Mouse (Mus musculus) megakaryocyte-erythroid progenitor cell, adult 5-6 weeks (primary cell): ENCODE measurements around the gene Uhrf1. TPM values are rescaled to one million over a fixed set of nuclear protein-coding genes. Genes with fewer than 3 reads are reported as not detected.
A peak's percentile ranks its signal among the peaks of the same experiment; 100 is the strongest.
"Not testable (repeated sequence)": the region's sequence is repeated elsewhere in the genome, so short reads cannot be mapped to it uniquely, and the experiment has no call there.

Experiments used
- ATAC-seq: replicated peaks from 2 replicates; pipeline ENCODE4 v1.8.0; 2016; ENCODE audit warnings: mild to moderate bottlenecking, inconsistent platforms; ENCODE audit not compliant: severe bottlenecking, poor library complexity, low FRiP score, low TSS enrichment
- total RNA-seq, 2 experiments: library from RNA; stranded (forward) in 1 of 2; stranded (reverse) in 1 of 2; fragments of 200-1000, 215-1000 nt in 1 of 2; fragments of >200 nt in 1 of 2; fragmentation: Nextera tagmentation in 1 of 2; gene quantifications; 2 replicates each; pipeline ENCODE4 v1.2.3; 2014 to 2017

Gene Uhrf1
- total RNA-seq (2014; fragmentation: Nextera tagmentation) = 151 and 161 TPM in 2 replicates
- 150 and 161 TPM in 2 replicates for total RNA-seq (2017)

DNA sequence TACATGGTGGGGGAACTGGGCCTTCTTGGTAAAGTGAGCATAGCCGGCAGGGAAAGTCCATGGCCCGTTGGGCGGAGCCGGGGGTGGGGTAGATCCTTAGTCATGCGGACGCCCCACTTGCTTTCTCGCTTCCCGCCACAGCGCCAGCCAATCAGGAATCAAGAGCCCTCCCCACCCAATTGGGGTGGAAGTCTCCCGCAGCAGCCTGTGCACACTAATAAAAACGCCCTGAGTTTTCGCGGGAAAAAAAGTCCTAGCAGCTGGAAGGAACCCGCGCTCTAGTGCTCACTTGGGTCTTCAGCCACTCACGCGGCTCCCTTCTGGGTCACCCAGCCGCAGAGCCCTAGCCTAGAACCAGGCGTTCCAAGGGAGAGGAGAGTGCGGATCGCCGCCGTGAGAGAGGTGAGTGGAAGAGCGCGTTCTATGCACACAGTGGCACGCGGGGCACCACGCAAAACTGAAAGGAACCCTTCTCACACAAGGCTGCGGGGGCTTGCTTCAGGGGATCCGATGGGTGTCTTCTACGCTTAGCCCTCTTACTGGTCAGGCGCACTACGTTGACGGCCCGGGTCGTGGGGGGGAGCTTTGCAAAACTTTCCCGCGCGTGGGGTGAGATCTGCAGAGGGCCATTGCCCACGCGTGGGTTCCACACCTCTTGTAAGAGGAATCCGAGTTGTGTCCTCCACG, at the start of gene Uhrf1:
Gene Uhrf1 (plus strand): TSS at position 162 of the 687 bp plus-strand sequence.
- ATAC-seq = peak; percentile 89

- ATAC-seq = no peak
Observed at GRCm38 (mm10) chr17:56254695-56255094, 48.4 kb upstream of the Uhrf1 start.

DNA sequence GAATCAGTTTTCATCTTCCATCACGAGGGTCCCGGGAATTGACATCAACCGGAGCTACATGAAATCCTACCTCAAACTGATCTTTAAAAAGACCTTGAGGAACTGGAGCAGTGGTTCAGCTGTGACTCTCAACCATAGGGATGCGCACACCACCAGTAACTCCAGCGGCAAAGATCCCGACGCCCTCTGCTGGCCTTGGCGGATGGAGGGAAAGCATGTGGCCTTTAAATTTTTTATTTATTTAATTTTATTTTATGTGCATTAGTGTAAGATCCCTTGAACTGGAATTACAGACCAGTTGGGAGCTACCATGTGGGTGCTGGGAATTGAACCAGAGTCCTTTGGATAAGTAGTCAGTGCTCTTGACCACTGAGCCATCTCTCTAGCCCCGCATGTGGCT, 47.7 kb upstream of the Uhrf1 start:
- no peak for ATAC-seq

GRCm38 (mm10) chr17:56255863-56256238, 47.3 kb upstream of the Uhrf1 start:
- ATAC-seq = peak; percentile 86

- peak; percentile 81 for ATAC-seq
Observed at GRCm38 (mm10) chr17:56256239-56256881, 46.8 kb upstream of the Uhrf1 start, which contains the start of gene Fem1a. TSS of gene Fem1a (plus strand) at chr17:56256810.

- ATAC-seq = no peak
Observed at GRCm38 (mm10) chr17:56257181-56257894, 45.8 kb upstream of the Uhrf1 start.

DNA sequence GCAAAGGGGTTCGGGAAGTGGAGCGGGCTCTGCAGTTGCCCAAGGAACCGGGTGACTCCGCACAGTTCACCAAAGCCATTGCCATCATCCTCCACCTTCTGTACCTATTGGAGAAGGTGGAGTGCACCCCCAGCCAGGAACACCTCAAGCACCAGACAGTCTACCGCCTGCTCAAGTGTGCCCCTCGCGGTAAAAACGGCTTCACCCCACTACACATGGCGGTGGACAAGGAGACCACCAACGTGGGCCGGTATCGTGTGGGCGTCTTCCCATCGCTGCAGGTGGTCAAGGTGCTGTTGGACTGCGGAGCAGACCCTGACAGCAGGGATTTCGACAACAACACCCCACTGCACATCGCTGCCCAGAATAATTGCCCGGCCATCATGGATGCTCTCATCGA, 44.9 kb upstream of the Uhrf1 start:
- not testable (repeated sequence) for ATAC-seq

- ATAC-seq = not testable (repeated sequence)
Observed at GRCm38 (mm10) chr17:56258812-56259211, 44.3 kb upstream of the Uhrf1 start.

DNA sequence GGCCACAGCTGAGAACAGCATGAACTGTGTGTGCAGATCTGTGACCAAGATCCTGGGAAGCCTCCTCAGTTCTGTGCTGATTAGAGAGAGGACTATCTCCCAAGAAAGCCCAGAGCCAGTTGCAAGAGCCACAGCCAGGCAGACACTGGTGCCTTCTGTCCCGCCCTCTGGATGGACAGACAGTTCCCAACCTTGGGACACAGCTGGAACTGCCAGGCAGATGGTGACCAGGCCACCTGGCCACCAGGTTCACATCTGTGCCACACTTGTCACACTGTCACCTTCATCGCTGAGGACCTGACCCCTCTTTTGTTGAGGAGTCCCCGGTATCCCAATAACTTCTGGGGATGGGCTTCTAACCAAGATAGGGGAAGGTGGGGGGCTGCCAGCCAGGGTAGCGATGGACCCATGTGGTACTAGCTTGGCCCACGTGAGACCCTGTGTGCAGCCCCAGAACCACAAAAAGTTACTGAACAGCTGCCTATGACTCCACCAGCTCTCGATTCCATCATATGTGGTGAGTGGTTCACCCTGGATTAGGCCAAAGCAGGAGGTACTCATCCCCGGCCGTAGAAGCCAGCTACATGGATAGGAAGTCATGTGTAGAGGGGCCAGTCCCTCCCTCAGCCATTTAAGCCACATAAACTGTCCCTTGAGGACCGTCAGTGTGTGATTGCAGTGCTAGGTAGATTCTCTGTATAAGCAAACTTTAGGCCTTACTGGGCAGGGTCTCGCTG, 43.7 kb upstream of the Uhrf1 start:
- no peak for ATAC-seq

DNA sequence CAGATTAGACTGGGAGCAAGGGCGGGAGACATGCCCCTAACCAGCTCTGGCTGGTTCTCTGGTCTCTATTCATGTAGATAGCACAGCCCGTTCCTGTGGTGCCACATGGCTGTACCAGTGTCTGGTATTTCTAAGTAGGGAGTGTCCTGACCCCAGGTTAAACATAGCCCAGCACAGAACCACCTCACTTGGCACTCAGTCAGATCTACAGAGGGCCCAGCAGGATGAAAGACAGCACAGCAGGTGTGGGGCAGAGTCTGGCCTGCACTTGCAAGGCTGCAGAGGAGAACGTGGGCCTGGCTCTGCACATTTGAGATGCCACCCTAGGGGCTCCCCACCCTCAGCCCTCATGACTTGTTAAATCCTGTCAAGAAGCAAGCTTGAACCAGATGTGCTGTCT, 42.0 kb upstream of the Uhrf1 start:
- ATAC-seq = no peak

DNA sequence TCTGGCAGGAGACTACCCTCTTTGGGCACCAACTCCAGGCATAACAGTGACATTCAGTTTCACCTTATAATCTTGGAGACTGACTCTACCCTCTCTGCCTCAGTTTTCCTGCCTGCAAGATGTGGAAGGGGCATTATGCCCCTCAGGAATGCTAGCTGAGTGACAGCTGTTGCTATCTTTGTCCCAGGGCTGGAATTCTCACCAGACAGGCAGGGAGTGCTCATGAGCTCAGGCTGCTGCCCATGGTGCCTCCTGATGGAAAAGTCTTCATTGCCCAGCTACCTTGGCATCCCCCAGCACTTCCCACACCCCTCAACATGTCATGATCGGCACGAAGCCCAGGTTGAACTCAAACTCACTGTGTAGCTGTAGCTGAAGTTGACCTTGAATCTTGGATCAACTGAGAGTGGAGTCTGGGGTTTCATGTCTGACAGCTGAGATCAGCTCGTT, 40.5 kb upstream of the Uhrf1 start:
- no peak for ATAC-seq

- peak; percentile 88 for ATAC-seq
Observed at GRCm38 (mm10) chr17:56264020-56264419, 39.1 kb upstream of the Uhrf1 start.

- ATAC-seq = no peak
Observed at GRCm38 (mm10) chr17:56265011-56265410, 38.1 kb upstream of the Uhrf1 start.

DNA sequence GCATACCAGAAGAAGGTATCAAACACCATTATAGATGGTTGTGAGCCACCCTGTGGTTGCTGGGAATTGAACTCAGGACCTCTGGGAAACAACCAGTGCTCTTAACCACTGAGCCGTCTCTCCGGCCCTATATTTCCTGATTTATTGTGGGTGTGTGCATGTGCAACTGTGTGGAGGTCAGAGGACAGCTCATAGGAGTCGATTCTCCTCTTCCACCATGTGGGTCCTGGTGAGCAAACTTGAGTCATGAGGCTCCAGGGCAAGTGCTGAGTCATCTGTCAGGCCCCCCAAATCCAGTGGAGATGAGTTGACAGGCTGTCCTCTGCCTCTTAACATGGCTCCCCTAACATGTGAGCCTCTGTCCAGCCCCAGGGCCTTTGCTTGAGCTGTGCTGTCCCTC, 37.3 kb upstream of the Uhrf1 start:
- ATAC-seq = no peak

- no peak for ATAC-seq
Observed at GRCm38 (mm10) chr17:56266271-56266670, 36.9 kb upstream of the Uhrf1 start.

- ATAC-seq = peak; percentile 88
Observed at GRCm38 (mm10) chr17:56269153-56269630, 33.9 kb upstream of the Uhrf1 start.

DNA sequence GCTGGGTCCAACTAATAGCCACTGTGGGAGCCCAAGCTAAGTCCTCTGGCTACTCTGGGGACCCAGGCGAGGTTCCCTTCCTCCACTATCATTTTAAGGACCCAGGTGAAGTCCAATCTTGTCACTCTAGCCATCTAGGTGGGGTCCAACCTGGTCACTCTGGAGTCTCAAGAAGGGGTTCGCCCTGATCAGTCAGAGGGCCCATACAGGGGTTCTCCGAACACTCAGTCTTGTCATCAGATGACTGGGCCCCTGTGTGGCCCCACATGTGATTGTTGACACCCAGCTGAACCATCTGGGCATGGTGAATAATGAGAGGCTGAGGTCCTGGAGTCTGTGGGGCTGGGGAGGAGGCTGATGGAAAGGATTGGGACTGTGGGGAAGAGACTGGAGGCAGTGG, 33.4 kb upstream of the Uhrf1 start:
- no peak for ATAC-seq

DNA sequence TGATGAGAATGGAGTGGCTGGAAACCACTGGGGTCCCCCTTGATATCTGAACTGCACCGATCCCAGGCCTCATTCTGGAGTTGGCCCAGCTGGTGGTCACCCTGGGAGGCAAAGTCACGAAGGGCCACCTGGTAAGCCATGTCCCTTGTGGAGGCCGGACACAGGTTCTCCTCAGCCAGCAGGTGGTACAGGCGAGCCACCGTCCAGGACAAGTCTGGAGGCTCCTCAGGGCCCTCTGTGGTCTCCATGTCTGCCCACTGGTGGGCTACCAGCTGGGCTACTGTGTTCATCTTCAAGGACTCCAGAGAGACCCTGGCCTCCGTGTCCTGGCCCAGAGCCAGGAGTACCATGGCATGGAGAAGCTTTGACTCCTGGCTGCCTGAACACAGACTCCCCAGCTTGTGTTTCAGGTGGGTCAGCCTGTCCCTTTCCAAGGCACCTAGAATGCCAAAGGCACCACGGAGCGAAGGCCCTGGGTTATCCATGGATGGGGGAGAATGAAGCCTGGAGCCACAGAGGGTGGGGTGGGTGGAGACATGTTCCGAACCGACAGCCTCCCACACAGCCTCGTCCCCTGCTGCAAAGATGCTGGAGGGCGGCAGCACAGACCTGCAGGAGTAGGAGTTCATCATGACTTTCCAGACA, 31.4 kb upstream of the Uhrf1 start:
- ATAC-seq = no peak

DNA sequence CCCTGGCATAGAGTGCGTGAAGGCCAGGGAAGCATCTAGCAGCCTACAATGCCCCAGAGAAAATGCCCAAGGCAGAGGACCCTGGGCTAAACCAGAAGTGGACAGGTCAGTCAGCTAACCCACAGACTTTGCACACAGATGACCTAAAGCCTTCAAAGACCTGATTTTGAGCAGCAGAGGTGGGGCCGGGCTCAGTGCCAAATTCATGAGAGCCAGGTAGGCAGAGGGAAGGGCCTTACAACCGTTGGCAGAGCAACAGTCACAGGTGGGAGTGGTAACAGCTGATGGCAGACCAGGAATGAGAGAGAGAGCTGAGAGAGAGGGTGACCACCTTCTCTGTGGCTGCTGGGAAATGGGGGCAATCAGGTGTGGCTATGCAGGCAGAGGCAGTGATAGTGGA, 30.5 kb upstream of the Uhrf1 start:
- ATAC-seq = no peak
